Mouse (Mus musculus): ENCODE data around the gene Iqck. TPM values are rescaled to one million over a fixed set of nuclear protein-coding genes. Genes with fewer than 3 reads are reported as not detected.

Gene Iqck
- polyA plus RNA-seq (2016; fragmentation: Nextera tagmentation; extraction: Ambion mirVana): 3.9 and 4.4 TPM in 2 replicates

DNA sequence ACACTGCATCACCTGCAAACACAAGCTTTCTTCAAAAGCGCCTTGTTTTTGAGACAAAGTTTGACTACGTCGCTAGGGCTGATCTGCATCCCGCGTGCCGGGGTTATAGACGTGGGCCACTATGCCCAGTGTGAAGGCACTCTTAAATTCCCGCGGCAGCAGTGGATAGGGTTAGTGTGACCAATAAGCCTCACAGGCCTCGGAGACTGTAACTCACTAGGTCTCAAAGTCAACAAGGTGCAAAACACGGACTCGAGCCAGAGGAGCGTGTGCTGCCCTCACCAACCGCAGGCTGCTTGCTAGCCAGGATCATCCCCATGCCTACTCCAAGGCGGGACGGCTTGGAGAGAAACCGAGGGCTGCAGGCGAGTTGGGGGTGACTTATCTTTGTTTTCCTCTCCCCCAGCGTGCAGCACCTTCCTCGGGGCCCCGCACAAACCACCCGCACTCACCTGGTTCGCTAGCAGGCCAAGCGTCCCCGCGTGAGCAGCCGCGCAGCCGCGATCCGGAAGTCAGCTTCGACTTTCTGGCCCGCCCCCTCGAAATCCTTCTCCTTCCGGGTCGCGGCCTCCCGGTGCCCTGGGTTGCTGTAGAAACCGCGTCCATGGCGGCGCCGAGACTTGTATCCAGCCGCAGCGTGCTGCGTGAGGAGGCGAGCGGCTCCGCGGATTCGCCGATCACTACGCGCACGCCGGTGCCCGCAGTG is at the start of gene Iqck:
TSS of gene Iqck (plus strand) at position 582 of the 706 bp plus-strand sequence.
- peak; percentile 98 for ATAC-seq (ENCODE audit: low FRiP score)
- H3K4me2 ChIP-seq: peak within 1 kb of the TSS; percentile 79
- H3K36me3 ChIP-seq (replicated peaks): peaks cover 27% of the 10 kb centered on the region
- H3K4me3 ChIP-seq (replicated peaks): peak within 1 kb of the TSS; percentile 90
- peaks cover 16% of the 10 kb centered on the region for H3K4me1 ChIP-seq
- WGBS: under 1% methylated on average over 57 of the region's 57 CpGs
- H3K9me3 ChIP-seq: no peaks in the 10 kb centered on the region
- peak within 1 kb of the TSS; percentile 74 for H3K27ac ChIP-seq
- H3K27me3 ChIP-seq: no peaks in the 10 kb centered on the region
- peak within 1 kb of the TSS; percentile 81 for H3K9ac ChIP-seq

DNA sequence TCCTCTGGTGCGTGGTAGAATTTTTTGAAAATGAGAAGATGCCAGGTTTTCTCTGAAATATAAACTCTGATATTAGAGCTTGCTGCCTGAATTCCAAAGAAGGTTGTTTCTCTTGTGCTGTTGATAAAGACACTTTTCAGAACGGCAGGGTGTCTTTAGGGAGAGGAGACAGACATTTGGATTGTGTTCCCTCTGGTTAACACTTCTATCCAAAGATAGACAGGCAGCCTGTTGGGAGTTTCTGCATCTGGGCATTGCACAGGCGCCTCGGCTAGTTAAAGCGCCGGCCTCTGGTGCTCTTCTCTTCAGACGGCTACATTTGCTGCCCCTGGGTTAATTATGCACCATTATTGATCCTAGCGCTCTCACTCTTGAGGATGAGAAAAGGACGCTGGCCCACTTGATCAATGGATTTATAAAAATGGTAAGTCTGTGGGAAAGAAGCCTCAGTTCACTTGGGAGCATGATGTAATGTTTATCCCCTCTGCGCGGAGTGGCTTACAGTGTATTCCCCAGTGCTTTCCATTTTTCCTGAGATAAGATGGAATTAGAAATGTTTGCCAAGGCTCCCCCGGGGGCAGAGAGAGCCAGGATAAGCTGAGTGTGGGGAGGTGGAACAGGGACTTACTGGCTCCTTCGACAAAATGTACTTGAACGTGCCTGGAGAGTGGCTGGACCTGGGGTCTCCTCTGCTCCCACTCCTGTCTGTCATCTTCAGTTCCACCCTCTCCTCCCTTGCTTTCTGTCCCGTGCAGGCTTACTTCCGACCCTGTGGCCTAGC is 48.7 kb upstream of the Iqck start:
- Histone ChIP-seq H3K4me3 (replicated peaks) (no peak overlapping the region), H3K4me1 (peaks cover 6% of the 10 kb centered on the region; the same call in 1 of the 2 replicates), H3K27me3 (no peaks in the 10 kb centered on the region), H3K9ac (no peak overlapping the region), H3K4me2 (no peak overlapping the region), H3K36me3 (replicated peaks) (peaks cover 39% of the 10 kb centered on the region), H3K27ac (0 out of 2 replicates have a peak overlapping the region, but pooled peaks have one; percentile 8), H3K9me3 (no peaks in the 10 kb centered on the region)
- WGBS: 62% methylated on average over 16 of the region's 16 CpGs
- ATAC-seq (ENCODE audit: low FRiP score): no peak

DNA sequence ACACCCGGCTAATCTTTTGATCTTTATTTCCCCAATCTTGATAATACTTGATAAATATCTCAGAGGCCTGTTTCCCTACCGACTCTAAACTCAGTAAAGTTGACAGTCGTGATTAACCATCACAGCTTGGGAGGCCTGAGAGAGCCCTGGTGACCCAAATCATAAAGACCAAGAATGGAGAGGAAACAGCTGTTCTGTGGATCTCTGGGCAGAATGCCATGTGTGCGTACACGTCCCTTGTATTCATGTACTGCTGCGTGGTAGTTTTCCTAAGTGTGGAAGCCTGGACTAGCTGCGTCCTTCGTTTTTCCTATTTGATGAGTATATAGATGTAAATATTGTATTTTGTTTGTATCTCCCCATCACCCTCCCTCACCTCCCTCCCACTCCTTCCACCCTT is 47.7 kb upstream of the Iqck start:
- Histone ChIP-seq H3K4me3 (replicated peaks) (no peak overlapping the region), H3K27ac (no peak overlapping the region), H3K9me3 (no peaks in the 10 kb centered on the region), H3K4me1 (peaks cover 6% of the 10 kb centered on the region; the same call in 1 of the 2 replicates), H3K27me3 (no peaks in the 10 kb centered on the region), H3K9ac (no peak overlapping the region), H3K36me3 (replicated peaks) (peaks cover 31% of the 10 kb centered on the region), H3K4me2 (no peak overlapping the region)
- WGBS: 87% methylated on average over 8 of the region's 8 CpGs
- no peak for ATAC-seq (ENCODE audit: low FRiP score)

DNA sequence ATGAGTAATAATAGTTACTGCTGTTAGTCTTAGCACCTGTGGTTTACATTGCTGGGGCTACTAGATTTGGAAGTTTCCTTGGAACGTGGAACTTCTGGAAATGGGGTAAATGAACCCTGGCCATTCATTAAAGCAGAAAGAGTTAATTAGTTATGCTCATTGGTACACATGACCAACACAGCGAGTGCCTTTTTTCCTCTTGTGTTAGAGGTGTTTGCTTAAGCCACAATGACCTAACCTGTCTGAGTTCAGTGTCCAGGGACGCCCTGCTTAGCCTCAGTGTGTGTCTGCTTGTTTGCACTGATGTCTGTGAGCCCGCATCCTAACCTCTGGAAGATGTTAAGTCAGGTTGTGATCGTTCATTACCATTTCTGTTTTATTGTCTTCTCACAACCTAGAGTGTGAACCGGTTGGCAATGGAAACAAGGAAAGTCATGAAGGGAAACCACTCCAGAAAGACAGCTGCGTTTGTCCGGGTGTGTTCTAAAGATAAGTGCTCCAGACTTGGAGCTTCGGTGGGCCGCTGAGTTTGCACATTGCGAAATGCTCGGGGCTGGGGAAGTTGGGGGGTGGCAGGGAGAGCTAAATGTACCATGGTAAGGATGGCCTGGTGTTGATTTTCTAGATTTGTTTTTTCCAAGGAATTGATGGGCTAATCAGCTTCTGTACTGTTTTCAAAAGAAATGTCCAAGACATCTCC is 44.0 kb upstream of the Iqck start:
- no peak for ATAC-seq (ENCODE audit: low FRiP score)
- Histone ChIP-seq H3K36me3 (replicated peaks) (peaks cover 37% of the 10 kb centered on the region), H3K9ac (no peak overlapping the region), H3K4me2 (no peak overlapping the region), H3K4me3 (replicated peaks) (no peak overlapping the region), H3K27ac (no peak overlapping the region), H3K4me1 (peaks cover 6% of the 10 kb centered on the region; the same call in 1 of the 2 replicates), H3K27me3 (no peaks in the 10 kb centered on the region), H3K9me3 (no peaks in the 10 kb centered on the region)
- 88% methylated on average over 12 of the region's 12 CpGs for WGBS

DNA sequence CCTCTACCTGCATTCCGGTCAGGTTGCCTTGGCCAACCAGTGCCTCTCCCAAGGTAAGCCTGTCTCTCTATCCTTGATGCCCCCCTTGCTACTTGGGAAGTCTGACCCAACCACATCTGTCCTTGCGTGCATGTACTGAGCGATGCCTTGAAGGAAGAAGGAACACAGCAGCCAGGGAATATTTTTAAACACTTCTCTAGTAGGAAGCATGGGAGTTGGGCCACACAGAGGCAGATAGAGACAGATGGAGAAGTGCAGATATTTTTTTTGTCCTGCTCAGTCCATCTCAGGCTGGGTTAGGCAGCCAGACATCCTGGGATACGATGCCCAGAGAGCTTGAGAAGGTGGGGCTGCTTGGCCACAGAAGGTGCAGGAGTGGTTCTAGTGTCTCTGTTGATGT is 42.0 kb upstream of the Iqck start:
- H3K9ac ChIP-seq: no peak overlapping the region
- no peak overlapping the region for H3K4me2 ChIP-seq
- no peaks in the 10 kb centered on the region for H3K27me3 ChIP-seq
- H3K36me3 ChIP-seq (replicated peaks): peaks cover 52% of the 10 kb centered on the region
- no peaks in the 10 kb centered on the region for H3K4me1 ChIP-seq
- H3K9me3 ChIP-seq: no peaks in the 10 kb centered on the region
- ATAC-seq (ENCODE audit: low FRiP score): no peak
- H3K4me3 ChIP-seq (replicated peaks): no peak overlapping the region
- 93% methylated on average over 4 of the region's 4 CpGs for WGBS
- H3K27ac ChIP-seq: no peak overlapping the region

DNA sequence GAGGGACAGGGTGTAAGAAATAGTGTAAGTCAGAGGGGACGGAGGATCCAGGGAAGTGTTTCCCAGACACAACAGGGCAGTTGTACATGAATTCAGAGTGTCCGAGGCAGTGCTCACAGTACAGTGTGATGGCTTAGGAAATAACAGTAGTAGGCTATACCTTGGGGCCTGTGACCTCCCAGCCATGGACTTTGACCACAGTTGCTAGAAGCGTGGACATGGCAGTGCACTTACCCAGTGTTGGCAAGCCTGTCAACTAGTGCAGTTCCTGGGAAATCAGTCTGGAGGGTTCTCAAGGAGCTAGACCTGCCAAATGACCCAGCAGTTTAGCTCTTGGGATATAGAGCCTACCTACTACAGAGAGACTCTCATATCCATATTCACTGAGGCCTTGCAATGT is 39.3 kb upstream of the Iqck start:
- no peak overlapping the region for H3K27ac ChIP-seq
- H3K4me3 ChIP-seq (replicated peaks): no peak overlapping the region
- H3K27me3 ChIP-seq: no peaks in the 10 kb centered on the region
- H3K9me3 ChIP-seq: no peaks in the 10 kb centered on the region
- no peak for ATAC-seq (ENCODE audit: low FRiP score)
- H3K9ac ChIP-seq: no peak overlapping the region
- no peaks in the 10 kb centered on the region for H3K4me1 ChIP-seq
- H3K36me3 ChIP-seq (replicated peaks): peaks cover 44% of the 10 kb centered on the region
- WGBS: 93% methylated on average over 3 of the region's 3 CpGs
- H3K4me2 ChIP-seq: no peak overlapping the region

DNA sequence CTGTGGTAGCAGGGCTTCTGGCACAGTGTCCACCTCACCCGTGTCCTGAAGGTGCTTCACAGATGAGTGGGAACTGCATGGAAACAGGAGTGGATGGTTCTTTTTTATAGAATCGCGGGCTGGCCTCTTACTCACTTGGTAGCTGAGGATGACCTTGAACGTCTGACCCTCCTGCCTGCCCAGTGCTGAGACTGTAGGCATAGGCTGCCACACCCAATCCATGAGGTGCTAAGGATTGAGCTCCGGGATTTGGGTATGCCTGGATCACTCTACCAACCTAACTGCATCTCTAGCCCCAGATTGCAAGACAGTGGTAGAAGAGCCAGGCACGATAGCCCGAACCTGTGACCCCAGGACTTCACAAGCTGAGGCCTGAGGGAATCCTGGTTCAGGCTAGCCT is 37.8 kb upstream of the Iqck start:
- H3K9me3 ChIP-seq: no peaks in the 10 kb centered on the region
- no peaks in the 10 kb centered on the region for H3K4me1 ChIP-seq
- no peak for ATAC-seq (ENCODE audit: low FRiP score)
- no peak overlapping the region for H3K4me3 ChIP-seq (replicated peaks)
- H3K27ac ChIP-seq: no peak overlapping the region
- WGBS: 90% methylated on average over 7 of the region's 7 CpGs
- H3K9ac ChIP-seq: no peak overlapping the region
- H3K4me2 ChIP-seq: no peak overlapping the region
- H3K27me3 ChIP-seq: no peaks in the 10 kb centered on the region
- peaks cover 44% of the 10 kb centered on the region for H3K36me3 ChIP-seq (replicated peaks)

DNA sequence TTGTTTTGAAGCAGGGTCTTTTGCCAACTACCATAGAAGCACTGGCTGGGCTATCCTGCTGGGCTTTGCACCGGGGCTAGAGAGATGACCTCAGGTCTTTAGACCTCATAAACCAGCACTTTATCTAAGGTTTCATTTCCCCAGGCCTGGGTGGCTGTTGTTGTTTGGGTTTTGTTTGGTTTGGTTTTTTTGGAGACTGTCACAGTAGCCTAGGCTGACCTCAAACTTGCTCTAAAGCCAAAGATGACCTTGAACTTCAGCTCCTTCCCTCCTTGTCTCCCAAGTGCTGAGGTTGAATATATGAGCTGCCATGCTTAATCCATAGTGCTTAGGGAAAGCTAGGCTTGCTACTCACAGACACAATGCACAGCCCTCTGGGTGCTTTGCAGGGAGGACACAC is 35.9 kb upstream of the Iqck start:
- WGBS: 86% methylated on average over 1 of the region's 1 CpGs
- no peak for ATAC-seq (ENCODE audit: low FRiP score)
- no peak overlapping the region for H3K9ac ChIP-seq
- no peak overlapping the region for H3K4me3 ChIP-seq (replicated peaks)
- no peaks in the 10 kb centered on the region for H3K27me3 ChIP-seq
- H3K36me3 ChIP-seq (replicated peaks): peaks cover 33% of the 10 kb centered on the region
- no peaks in the 10 kb centered on the region for H3K9me3 ChIP-seq
- no peak overlapping the region for H3K4me2 ChIP-seq
- H3K27ac ChIP-seq: no peak overlapping the region
- H3K4me1 ChIP-seq: no peaks in the 10 kb centered on the region

DNA sequence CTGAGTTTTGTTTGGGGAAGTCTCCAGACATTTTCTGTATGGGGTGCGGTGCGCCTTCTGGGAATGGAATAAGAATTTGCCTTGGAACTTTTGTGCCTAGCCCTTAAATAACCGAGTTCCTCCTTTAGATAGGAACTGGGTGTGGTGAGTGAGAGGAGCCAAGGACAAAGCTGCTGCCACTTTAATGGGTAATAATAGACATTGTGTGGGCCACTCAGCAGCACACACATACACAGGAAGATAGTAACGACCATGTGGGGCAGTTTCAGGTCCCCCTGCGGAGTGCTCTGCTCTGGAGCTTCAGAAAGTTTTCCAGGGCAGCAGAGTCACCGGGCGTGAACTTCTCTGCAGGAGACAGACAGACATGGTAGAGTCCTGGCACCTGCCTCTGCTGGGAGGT is 34.2 kb upstream of the Iqck start:
- no peak overlapping the region for H3K9ac ChIP-seq
- no peaks in the 10 kb centered on the region for H3K9me3 ChIP-seq
- H3K27me3 ChIP-seq: no peaks in the 10 kb centered on the region
- no peak overlapping the region for H3K4me3 ChIP-seq (replicated peaks)
- H3K27ac ChIP-seq: no peak overlapping the region
- peaks cover 28% of the 10 kb centered on the region for H3K36me3 ChIP-seq (replicated peaks)
- no peak overlapping the region for H3K4me2 ChIP-seq
- H3K4me1 ChIP-seq: no peaks in the 10 kb centered on the region
- 79% methylated on average over 7 of the region's 7 CpGs for WGBS
- no peak for ATAC-seq (ENCODE audit: low FRiP score)

DNA sequence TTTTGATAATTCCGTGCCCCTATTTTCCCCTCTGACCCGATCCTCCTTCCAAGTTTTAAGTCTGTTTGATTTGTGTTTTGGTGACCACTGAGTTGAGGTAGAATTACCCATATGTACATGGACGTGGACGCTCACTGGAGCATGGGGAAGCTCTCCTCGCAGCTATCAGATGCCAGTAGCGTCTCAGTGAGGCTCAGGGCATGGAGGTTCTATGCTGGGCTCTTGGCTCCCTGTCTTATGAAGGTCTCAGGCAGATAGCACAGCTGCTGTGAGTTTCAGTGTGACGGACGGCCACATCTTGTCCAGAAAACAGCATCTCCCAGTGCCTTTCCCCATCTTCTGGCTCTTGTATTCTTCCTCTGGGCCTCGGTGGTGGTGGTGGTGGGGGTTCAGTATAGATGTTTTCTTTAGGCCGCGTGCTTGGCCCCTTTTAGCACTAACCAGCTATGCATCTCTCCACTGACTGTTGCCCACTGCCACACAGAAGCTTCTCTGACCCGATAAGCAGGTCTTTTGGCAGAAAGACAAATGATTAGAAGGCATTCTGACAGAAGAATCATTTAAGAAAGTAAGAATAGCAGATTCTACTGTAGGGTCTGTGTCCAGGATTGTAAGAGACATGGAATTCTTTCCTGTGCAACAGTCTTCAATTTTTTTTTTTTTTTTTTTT is 33.5 kb upstream of the Iqck start:
- Histone ChIP-seq H3K27me3 (no peaks in the 10 kb centered on the region), H3K36me3 (replicated peaks) (peaks cover 30% of the 10 kb centered on the region), H3K4me3 (replicated peaks) (no peak overlapping the region), H3K4me2 (no peak overlapping the region), H3K4me1 (peaks cover under 1% of the 10 kb centered on the region; the same call in 1 of the 2 replicates), H3K9ac (no peak overlapping the region), H3K9me3 (no peaks in the 10 kb centered on the region), H3K27ac (no peak overlapping the region)
- no peak for ATAC-seq (ENCODE audit: low FRiP score)
- 90% methylated on average over 12 of the region's 12 CpGs for WGBS

DNA sequence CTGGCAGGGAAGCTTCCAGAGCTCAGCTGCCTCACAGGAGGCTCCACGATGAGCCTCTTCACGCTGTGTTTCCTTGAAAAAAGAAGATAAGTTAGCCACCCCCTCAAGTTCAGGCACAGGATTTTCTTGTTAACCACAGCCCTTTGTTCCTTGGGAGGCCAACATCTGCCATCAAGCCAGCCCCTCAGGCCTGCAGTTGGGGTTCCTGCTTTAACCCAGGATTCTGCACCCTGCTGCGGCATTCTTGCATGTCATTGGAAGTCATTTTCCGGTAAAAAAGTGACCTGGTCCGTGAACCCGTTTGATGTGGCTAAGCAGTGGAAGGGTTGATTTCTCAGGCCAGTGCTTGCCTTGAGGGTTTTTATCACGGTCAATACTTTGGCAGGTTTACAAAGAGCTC is 31.1 kb upstream of the Iqck start:
- Histone ChIP-seq H3K4me2 (no peak overlapping the region), H3K36me3 (replicated peaks) (peaks cover 11% of the 10 kb centered on the region), H3K9ac (no peak overlapping the region), H3K9me3 (no peaks in the 10 kb centered on the region), H3K4me1 (peaks cover 16% of the 10 kb centered on the region), H3K4me3 (replicated peaks) (no peak overlapping the region), H3K27me3 (no peaks in the 10 kb centered on the region), H3K27ac (no peak overlapping the region)
- 65% methylated on average over 7 of the region's 7 CpGs for WGBS
- no peak for ATAC-seq (ENCODE audit: low FRiP score)

DNA sequence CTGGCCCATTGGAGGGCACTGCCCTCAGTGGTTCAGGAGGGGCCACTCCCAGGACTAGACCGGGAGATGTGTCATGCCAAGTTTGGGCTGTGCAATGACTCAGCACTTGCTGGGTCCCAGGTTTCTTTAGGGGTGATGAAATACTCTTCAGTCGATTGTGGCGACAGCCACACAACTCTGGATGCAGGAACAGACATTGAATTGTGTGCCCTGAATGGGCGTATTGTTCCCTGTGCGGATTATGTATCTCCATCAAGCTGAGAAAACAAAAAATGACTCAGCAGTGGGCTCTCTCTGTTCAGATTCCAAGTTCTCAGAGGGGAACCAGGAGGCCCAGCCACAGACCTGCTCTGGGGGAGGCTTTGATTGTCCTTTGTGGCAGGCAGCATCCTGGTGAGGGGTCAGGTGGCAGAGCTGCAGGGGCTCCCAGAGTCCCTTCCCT is 27.6 kb upstream of the Iqck start:
- Histone ChIP-seq H3K36me3 (replicated peaks) (peaks cover 14% of the 10 kb centered on the region), H3K27me3 (no peaks in the 10 kb centered on the region), H3K9ac (no peak overlapping the region), H3K27ac (peak overlapping the region; percentile 51; the same call in 1 of the 2 replicates), H3K4me3 (replicated peaks) (no peak overlapping the region), H3K4me1 (peaks cover 16% of the 10 kb centered on the region), H3K9me3 (no peaks in the 10 kb centered on the region), H3K4me2 (no peak overlapping the region)
- ATAC-seq (ENCODE audit: low FRiP score): peak; percentile 55
- WGBS: 11% methylated on average over 5 of the region's 5 CpGs

All from forebrain, embryonic 12.5 days (tissue).